Mouse (Mus musculus) liver (tissue): Measurements from ENCODE around the gene Lrp6.

ENCODE experiments used
- DNase-seq: peaks from one replicate; pipeline ENCODE4 v3.0.0-alpha.2; 2020; ENCODE audit warnings: mixed read lengths

The Lrp6 gene

GRCm38 (mm10) chr6:134529340-134529739, 37.4 kb downstream of the Lrp6 start:
- DNase-seq = peak; percentile 76

GRCm38 (mm10) chr6:134528396-134528795, 38.4 kb downstream of the Lrp6 start:
- DNase-seq = no peak

GRCm38 (mm10) chr6:134527596-134528128, 39.1 kb downstream of the Lrp6 start:
- DNase-seq = no peak

GRCm38 (mm10) chr6:134526821-134527595, 39.8 kb downstream of the Lrp6 start:
- no peak for DNase-seq

- DNase-seq = peak; percentile 55
Observed at GRCm38 (mm10) chr6:134526275-134526674, 40.5 kb downstream of the Lrp6 start.

GRCm38 (mm10) chr6:134521411-134521810, 45.4 kb downstream of the Lrp6 start:
- DNase-seq = no peak

- no peak for DNase-seq
Observed at GRCm38 (mm10) chr6:134520821-134521220, 45.9 kb downstream of the Lrp6 start.

- DNase-seq = no peak
Observed at GRCm38 (mm10) chr6:134518450-134518849, 48.3 kb downstream of the Lrp6 start.

GRCm38 (mm10) chr6:134517141-134517540, 49.6 kb downstream of the Lrp6 start:
- DNase-seq = no peak

- DNase-seq = no peak
Observed at GRCm38 (mm10) chr6:134515416-134515815, 51.3 kb downstream of the Lrp6 start.

GRCm38 (mm10) chr6:134513896-134514510, 52.8 kb downstream of the Lrp6 start:
- DNase-seq = no peak

- DNase-seq = no peak
Observed at GRCm38 (mm10) chr6:134513011-134513410, 53.8 kb downstream of the Lrp6 start.

- no peak for DNase-seq
Observed at GRCm38 (mm10) chr6:134512478-134512877, 54.3 kb downstream of the Lrp6 start.

GRCm38 (mm10) chr6:134511118-134511517, 55.6 kb downstream of the Lrp6 start:
- no peak for DNase-seq

GRCm38 (mm10) chr6:134510280-134510679, 56.5 kb downstream of the Lrp6 start:
- no peak for DNase-seq

GRCm38 (mm10) chr6:134509731-134510226, 57.0 kb downstream of the Lrp6 start:
- DNase-seq = no peak

- DNase-seq = no peak
Observed at GRCm38 (mm10) chr6:134504866-134505265, 61.9 kb downstream of the Lrp6 start.

GRCm38 (mm10) chr6:134502335-134502734, 64.4 kb downstream of the Lrp6 start:
- DNase-seq = no peak

- no peak for DNase-seq
Observed at GRCm38 (mm10) chr6:134500381-134501162, 66.2 kb downstream of the Lrp6 start.

GRCm38 (mm10) chr6:134499089-134499488, 67.7 kb downstream of the Lrp6 start:
- DNase-seq = no peak

GRCm38 (mm10) chr6:134498518-134498917, 68.2 kb downstream of the Lrp6 start:
- DNase-seq = no peak

- DNase-seq = no peak
Observed at GRCm38 (mm10) chr6:134494828-134495698, 71.7 kb downstream of the Lrp6 start.
